Mouse (Mus musculus) liver, embryonic 15.5 days (tissue): ENCODE measurements at regions not wholly inside any gene's neighbourhood (a gene's known extent, or its start where the extent isn't known, plus 50 kb on each side); places are given as distances from the start of the nearest gene placed in this dataset.

Source experiments
- ATAC-seq: fragments of 200-750 bp; cut with Nextera tagmentation; 2 replicates; pipeline ENCODE4 v1.8.0; 2017; ENCODE audit warnings: moderate number of reproducible peaks, mild to moderate bottlenecking, moderate library complexity; ENCODE audit not compliant: insufficient read depth
- H3K27ac ChIP-seq: fragments of 300-500 bp; sonication (generic); replicated peaks from 2 replicates; pipeline ENCODE4 v1.5.1; 2015; ENCODE audit warnings: mild to moderate bottlenecking, inconsistent platforms
- H3K27me3 ChIP-seq: fragments of 300-500 bp; sonication (generic); 2 replicates; pipeline ENCODE4 v1.6.1; 2015; ENCODE audit warnings: mild to moderate bottlenecking, inconsistent platforms
- H3K36me3 ChIP-seq: fragments of 300-500 bp; sonication (generic); replicated peaks from 2 replicates; pipeline ENCODE4 v1.6.1; 2015; ENCODE audit warnings: moderate library complexity, mild to moderate bottlenecking, inconsistent platforms
- H3K4me1 ChIP-seq: fragments of 300-500 bp; sonication (generic); replicated peaks from 2 replicates; pipeline ENCODE4 v1.6.1; 2015; ENCODE audit warnings: inconsistent platforms
- H3K4me2 ChIP-seq: fragments of 300-500 bp; sonication (generic); 2 replicates; pipeline ENCODE4 v1.6.1; 2015; ENCODE audit warnings: moderate library complexity, mild to moderate bottlenecking, inconsistent platforms
- H3K4me3 ChIP-seq: fragments of 300-500 bp; sonication (generic); replicated peaks from 2 replicates; pipeline ENCODE4 v1.5.1; 2015; ENCODE audit warnings: mild to moderate bottlenecking, inconsistent platforms
- H3K9ac ChIP-seq: fragments of 300-500 bp; sonication (generic); 2 replicates; pipeline ENCODE4 v1.6.1; 2015; ENCODE audit warnings: moderate library complexity, mild to moderate bottlenecking, inconsistent platforms
- H3K9me3 ChIP-seq: fragments of 300-500 bp; sonication (generic); replicated peaks from 2 replicates; pipeline ENCODE4 v1.6.1; 2016; ENCODE audit warnings: inconsistent platforms
- WGBS: fragments of 180-500 bp; shearing (Covaris S2); methylation state at CpG from one replicate; pipeline ENCODE4 v1.1.7; 2015; ENCODE audit warnings: mixed read lengths; ENCODE audit not compliant: insufficient replicate concordance; 5-methylcytosine and 5-hydroxymethylcytosine counted together

DNA sequence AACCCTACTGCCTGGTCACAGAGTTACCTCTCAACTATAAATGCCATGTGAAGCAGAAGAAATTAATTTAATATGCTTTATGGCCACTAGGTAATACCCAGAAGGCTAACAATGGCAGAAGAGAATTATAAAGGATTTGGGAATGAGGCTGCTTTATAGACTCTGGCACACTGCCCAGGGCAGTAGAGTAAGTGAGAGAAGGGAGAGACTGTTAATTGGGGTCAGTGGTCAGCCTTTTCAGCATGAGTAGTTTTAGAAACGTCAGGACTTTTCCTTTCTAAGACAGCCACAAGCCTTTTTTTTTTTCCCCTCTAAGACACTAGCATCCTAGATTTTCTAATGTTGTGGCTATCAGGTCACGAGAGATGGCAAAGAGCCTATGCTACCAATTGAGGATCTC is 136.6 kb downstream of the Kcna5 start:
- Histone ChIP-seq H3K27me3 (no peaks in the 10 kb centered on the region), H3K4me1 (no peaks in the 10 kb centered on the region), H3K9ac (no peak overlapping the region), H3K27ac (no peak overlapping the region), H3K36me3 (no peaks in the 10 kb centered on the region), H3K4me3 (no peak overlapping the region), H3K4me2 (no peak overlapping the region), H3K9me3 (no peaks in the 10 kb centered on the region)
- no peak for ATAC-seq
- 39% methylated on average over 2 of the region's 2 CpGs for WGBS

DNA sequence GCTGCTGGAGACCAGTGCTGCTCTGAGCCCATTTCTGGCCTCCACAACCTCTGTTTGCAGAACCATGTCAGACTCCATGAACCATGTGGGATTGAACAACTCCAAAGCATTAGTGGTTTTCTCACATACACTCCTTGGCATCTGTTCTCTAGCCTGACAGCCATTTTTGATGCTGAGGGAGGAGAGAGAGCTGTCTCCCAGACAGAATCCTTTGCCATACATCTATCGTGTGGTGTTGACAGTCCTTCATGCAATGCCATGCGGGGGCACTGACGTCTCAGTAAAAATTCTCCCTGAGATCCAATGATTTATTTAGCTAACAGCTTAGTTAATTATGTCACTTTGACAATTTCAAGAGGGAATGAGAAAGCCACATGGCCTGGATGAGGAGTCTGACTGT is 140.2 kb downstream of the Kcna5 start:
- Histone ChIP-seq H3K9ac (no peak overlapping the region), H3K9me3 (no peaks in the 10 kb centered on the region), H3K4me1 (no peaks in the 10 kb centered on the region), H3K36me3 (no peaks in the 10 kb centered on the region), H3K27ac (no peak overlapping the region), H3K4me3 (no peak overlapping the region), H3K27me3 (no peaks in the 10 kb centered on the region), H3K4me2 (no peak overlapping the region)
- no peak for ATAC-seq
- WGBS = 63% methylated on average over 3 of the region's 3 CpGs

DNA sequence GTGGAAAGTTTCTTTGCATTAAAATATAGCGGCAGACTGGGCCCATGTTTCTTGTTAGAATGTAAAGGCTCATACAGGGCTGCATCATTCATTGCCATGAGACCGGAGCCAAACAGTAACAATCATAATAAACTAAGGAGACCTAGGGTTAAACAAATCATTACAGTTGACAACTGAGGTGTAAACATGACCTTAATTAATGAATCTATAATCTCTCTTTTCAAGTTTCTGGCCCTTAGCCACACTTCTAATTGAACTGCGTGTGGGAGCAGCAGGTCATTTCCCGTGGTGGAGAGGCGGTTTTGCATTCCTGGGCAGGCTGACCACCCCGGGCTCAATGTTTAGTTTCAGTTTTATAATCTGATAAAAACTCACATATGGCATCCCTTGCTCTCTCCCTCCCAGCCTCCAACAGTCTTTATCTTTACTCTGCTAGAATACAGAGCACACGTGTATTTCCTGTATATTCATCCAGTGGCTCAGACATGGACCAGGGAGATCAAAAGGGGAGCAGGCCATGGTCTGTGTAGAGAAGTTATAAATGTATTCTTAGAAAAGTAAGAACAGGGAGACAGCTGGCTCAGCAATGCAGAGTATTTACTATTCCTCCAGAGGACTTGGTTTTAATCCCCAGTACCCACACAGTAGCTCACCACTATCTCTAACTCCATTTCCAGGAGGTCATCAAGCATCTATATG is 141.0 kb downstream of the Kcna5 start:
- WGBS = 51% methylated on average over 7 of the region's 7 CpGs
- no peak for ATAC-seq

DNA sequence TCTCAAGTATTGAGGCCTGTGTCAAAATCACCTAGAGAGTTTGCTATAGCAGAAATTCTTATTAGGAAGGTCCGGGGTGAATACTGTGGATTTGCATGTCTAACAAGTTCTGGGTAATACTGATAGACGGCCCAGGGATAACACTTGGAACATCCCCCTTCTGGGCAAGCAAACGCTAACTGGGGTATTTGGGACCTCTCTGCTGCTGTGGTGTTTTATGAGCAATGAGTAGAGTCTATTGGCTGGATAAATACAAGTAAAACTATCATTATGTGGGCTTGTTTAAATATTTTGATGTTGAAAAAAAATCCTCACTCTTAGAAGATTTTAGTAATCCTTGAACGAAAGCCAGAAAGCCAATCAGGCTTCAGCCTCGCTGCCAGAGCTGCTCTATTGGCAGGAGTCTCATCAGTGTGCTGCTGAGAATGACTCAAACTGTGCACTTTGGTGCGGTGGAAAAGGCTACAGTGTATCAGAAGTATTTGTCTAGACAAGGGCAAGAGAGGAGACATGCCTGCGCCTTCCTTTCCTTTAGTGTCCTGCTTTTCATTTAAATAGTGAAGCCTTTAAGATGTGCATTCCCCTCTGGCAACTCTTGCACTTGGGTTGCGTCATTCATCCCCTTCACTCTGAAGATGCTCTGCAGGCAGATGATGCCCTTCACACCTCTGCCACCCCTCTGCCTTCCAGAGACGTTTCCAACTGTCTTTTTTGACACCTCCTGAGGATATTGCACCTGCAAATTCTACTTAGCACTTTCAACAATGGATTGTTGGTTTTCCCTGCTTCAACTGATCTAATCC is 150.8 kb downstream of the Kcna5 start:
- no peaks in the 10 kb centered on the region for H3K4me1 ChIP-seq
- ATAC-seq = no peak
- H3K36me3 ChIP-seq = no peaks in the 10 kb centered on the region
- H3K4me3 ChIP-seq = no peak overlapping the region
- H3K4me2 ChIP-seq = no peak overlapping the region
- WGBS = 39% methylated on average over 9 of the region's 9 CpGs
- H3K27ac ChIP-seq = no peak overlapping the region
- H3K9ac ChIP-seq = no peak overlapping the region
- no peaks in the 10 kb centered on the region for H3K27me3 ChIP-seq
- H3K9me3 ChIP-seq = no peaks in the 10 kb centered on the region

More for the DNA sequence above, 141.0 kb downstream of the Kcna5 start:
- no peak overlapping the region for H3K4me3 ChIP-seq
- no peaks in the 10 kb centered on the region for H3K27me3 ChIP-seq
- no peaks in the 10 kb centered on the region for H3K36me3 ChIP-seq
- no peaks in the 10 kb centered on the region for H3K9me3 ChIP-seq
- H3K9ac ChIP-seq = no peak overlapping the region
- no peaks in the 10 kb centered on the region for H3K4me1 ChIP-seq
- no peak overlapping the region for H3K27ac ChIP-seq
- H3K4me2 ChIP-seq = no peak overlapping the region

DNA sequence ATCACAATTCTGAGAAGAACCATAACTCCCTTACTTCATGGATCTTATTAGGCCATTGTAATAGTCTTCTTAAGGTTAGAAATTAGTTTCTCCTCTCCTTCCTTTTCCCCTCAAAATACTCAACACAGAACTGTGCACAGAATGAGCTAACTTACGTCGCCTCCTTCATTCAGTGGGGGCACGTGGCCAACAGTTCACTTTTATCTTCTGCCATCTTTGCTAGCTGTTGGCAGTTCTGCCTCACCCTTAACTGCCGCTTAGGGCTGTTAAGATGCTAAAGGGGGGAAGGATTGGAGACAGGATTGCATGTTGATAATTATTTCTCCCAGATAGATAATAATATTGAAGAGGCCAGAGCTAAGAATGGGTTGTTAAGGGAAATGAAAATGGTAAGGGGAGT is 158.0 kb downstream of the Kcna5 start:
- Histone ChIP-seq H3K27me3 (no peaks in the 10 kb centered on the region), H3K4me2 (no peak overlapping the region), H3K36me3 (no peaks in the 10 kb centered on the region), H3K9me3 (no peaks in the 10 kb centered on the region), H3K4me1 (no peaks in the 10 kb centered on the region), H3K4me3 (no peak overlapping the region), H3K9ac (no peak overlapping the region), H3K27ac (no peak overlapping the region)
- 57% methylated on average over 4 of the region's 4 CpGs for WGBS
- ATAC-seq = no peak

DNA sequence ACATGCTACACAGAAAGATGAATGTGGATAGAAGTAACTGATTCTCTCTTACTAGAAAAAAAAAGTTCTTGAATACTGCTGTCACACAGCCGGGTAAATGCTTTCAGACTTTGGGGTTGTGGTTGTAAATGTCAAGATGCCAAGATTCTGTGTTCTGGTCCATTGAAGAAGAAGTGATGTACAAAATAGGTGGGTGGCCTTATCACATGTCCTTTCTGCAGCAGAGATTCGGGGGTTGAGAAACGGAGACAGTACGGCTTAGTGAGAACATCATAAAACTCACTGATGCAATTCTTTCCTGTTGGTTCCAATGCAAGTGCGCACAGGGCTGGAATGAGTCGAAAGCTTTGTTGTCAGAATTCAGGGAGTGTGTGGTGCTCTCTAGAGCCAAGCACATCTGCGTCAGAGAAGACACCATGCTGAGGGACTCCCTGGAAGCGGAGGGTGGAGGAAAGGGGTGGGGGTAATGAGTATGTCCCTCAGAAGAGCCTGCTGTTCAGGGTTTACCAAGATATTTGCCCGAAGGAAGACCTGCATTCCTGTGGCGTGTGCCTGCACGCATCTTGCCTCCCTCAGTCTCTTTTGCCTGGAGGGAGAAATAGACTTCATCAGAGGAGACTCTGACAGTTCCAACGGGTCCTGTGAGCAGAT is 160.1 kb downstream of the Kcna5 start:
- H3K9me3 ChIP-seq = no peaks in the 10 kb centered on the region
- no peak overlapping the region for H3K4me3 ChIP-seq
- 57% methylated on average over 12 of the region's 12 CpGs for WGBS
- no peak overlapping the region for H3K9ac ChIP-seq
- no peaks in the 10 kb centered on the region for H3K27me3 ChIP-seq
- no peaks in the 10 kb centered on the region for H3K4me1 ChIP-seq
- ATAC-seq = no peak
- no peaks in the 10 kb centered on the region for H3K36me3 ChIP-seq
- no peak overlapping the region for H3K4me2 ChIP-seq
- no peak overlapping the region for H3K27ac ChIP-seq

DNA sequence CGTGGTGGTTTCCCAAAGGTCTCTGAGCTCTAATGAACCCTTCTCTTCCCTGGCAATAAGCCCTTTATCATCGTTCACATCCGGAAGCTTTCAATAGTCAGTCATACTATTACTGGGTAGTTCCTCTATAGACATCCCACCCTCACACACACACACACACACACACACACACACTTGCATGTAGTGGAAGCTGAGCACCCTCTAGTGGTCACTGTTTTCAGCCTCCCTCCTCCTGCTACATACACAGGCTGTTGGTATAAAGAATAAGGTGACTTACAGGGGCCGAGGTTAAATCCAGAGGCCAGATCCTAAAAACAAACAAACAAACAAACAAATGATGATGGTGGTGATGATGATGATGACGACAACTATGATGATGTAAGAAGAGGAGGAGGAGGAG is 163.2 kb downstream of the Kcna5 start:
- Histone ChIP-seq H3K27ac (no peak overlapping the region), H3K36me3 (no peaks in the 10 kb centered on the region), H3K9ac (no peak overlapping the region), H3K4me2 (no peak overlapping the region), H3K4me3 (no peak overlapping the region), H3K4me1 (no peaks in the 10 kb centered on the region), H3K27me3 (no peaks in the 10 kb centered on the region), H3K9me3 (no peaks in the 10 kb centered on the region)
- 40% methylated on average over 5 of the region's 5 CpGs for WGBS
- no peak for ATAC-seq

DNA sequence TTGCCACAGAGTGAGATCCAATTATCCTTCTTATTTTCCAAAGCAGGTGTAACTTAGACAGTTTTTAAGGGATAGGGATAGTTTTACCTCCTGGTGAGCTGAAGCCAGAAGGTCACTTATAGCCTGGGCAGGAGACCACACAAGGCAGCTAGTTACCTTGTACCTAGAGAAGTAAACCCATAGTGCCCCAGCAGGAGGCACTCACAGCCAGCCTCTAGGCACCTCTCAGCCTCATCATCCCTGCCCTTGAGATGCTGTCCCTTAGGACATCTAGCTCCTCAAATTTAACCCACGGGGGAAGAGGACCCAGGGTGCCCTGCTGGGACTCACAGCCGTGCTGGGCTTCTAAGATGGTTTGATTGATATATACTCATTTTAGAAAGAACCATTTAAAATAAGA is 163.7 kb downstream of the Kcna5 start:
- no peak overlapping the region for H3K4me3 ChIP-seq
- no peak for ATAC-seq
- no peak overlapping the region for H3K27ac ChIP-seq
- 50% methylated on average over 2 of the region's 2 CpGs for WGBS
- H3K36me3 ChIP-seq = no peaks in the 10 kb centered on the region
- no peak overlapping the region for H3K4me2 ChIP-seq
- no peaks in the 10 kb centered on the region for H3K9me3 ChIP-seq
- H3K27me3 ChIP-seq = no peaks in the 10 kb centered on the region
- no peaks in the 10 kb centered on the region for H3K4me1 ChIP-seq
- H3K9ac ChIP-seq = no peak overlapping the region

DNA sequence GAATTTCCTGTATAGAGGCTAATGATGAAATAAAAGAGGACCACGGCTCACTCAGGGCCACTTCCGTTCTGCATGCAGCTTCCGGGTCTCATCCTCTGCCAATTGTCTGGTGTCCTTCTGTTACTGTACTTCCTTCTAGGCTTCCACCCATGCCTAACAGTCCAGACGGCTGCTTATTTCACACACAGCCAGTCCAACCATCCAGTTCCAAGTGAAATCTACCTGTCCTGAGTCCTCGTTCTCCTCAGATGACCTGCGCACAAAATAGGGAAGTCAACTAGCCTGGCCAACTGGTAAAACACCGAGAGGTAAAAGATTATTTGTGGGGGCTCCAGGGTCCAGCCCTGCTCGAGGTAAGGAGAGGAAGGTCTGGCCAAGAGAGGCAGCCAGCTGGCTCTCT is 169.7 kb downstream of the Kcna5 start:
- no peak overlapping the region for H3K27ac ChIP-seq

DNA sequence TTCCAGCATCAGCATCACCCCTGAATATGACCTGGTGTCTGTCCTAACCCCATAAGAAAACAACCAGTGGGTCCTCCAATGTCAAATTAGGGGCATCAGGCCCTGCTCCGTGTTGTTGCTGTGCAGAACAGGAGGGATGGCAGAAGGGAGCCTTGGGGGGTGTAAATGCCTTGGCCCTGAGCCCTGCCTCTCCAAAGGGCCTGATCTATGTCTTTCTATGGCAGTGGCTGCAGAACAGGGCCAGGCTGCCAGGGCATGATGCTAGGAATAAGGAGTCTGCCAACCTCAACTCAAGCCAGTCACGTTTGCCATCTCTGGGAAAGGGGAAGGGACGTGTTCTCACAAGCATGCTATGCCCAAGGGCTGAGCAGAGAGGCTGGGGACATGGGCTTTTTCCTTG is 172.9 kb downstream of the Kcna5 start:
- Histone ChIP-seq H3K4me2 (no peak overlapping the region), H3K27me3 (no peaks in the 10 kb centered on the region), H3K27ac (no peak overlapping the region), H3K9ac (no peak overlapping the region), H3K4me1 (no peaks in the 10 kb centered on the region), H3K36me3 (no peaks in the 10 kb centered on the region), H3K4me3 (no peak overlapping the region), H3K9me3 (no peaks in the 10 kb centered on the region)
- WGBS = 36% methylated on average over 3 of the region's 3 CpGs
- ATAC-seq = no peak

More for the DNA sequence above, 169.7 kb downstream of the Kcna5 start:
- ATAC-seq = no peak
- no peak overlapping the region for H3K9ac ChIP-seq
- 60% methylated on average over 8 of the region's 8 CpGs for WGBS
- H3K4me1 ChIP-seq = no peaks in the 10 kb centered on the region
- H3K36me3 ChIP-seq = no peaks in the 10 kb centered on the region
- H3K9me3 ChIP-seq = no peaks in the 10 kb centered on the region
- no peak overlapping the region for H3K4me3 ChIP-seq
- no peaks in the 10 kb centered on the region for H3K27me3 ChIP-seq
- H3K4me2 ChIP-seq = no peak overlapping the region

DNA sequence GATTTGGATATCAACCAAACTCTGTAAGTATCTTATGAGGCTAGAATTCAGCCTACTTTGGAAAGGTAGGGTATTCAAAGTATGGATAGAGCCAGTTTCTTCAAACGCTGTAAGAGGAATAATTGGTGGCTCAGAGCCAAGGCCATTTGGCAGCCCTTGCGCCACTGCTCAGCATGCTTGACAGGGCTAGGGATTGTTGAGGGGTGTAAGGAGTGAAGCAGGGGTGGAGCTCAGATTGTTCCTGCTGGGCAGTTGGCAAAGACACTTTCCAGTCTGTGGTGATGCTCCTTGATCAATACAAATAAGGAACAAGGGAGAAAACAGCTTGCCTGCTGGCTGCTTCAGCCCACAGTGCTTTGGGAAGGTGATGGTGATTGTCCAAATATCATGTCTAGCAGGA is 181.9 kb downstream of the Kcna5 start:
- Histone ChIP-seq H3K9ac (no peak overlapping the region), H3K4me2 (no peak overlapping the region), H3K4me1 (no peaks in the 10 kb centered on the region), H3K36me3 (no peaks in the 10 kb centered on the region), H3K9me3 (no peaks in the 10 kb centered on the region), H3K4me3 (no peak overlapping the region), H3K27ac (no peak overlapping the region), H3K27me3 (no peaks in the 10 kb centered on the region)
- 34% methylated on average over 2 of the region's 2 CpGs for WGBS
- ATAC-seq = no peak
